Mouse (Mus musculus) heart, embryonic 14.5 days (tissue): ENCODE measurements around the gene Trappc3. TPM values are rescaled to one million over a fixed set of nuclear protein-coding genes. Genes with fewer than 3 reads are reported as not detected.

Experiments
- polyA plus RNA-seq: library from polyadenylated mRNA; unstranded; fragments of >200 nt; fragmentation: Nextera tagmentation; extraction: Ambion mirVana; gene quantifications from 2 replicates; pipeline ENCODE4 v1.2.1, GENCODE M21; 2014

Gene Trappc3
- polyA plus RNA-seq, 1 experiment from 2014 or later: 17.8 TPM

Other genes starting within 250 kb of the Trappc3 start
- gene Csf3r, start 237.8 kb upstream of the Trappc3 start, polyA plus RNA-seq: 1.1 and 1.5 TPM in 2 replicates
- 132 and 151 TPM in 2 replicates for gene Mrps15, start 215.4 kb upstream of the Trappc3 start, polyA plus RNA-seq
- 4.6 and 6.4 TPM in 2 replicates for gene Oscp1, start 203.8 kb upstream of the Trappc3 start, polyA plus RNA-seq
- 45.4 and 49.1 TPM in 2 replicates for gene Lsm10, start 165.7 kb upstream of the Trappc3 start, polyA plus RNA-seq
- gene Stk40, start 158.4 kb upstream of the Trappc3 start, polyA plus RNA-seq: 13.1 and 17.8 TPM in 2 replicates
- 31.8 and 33.9 TPM in 2 replicates for gene Eva1b, start 114.6 kb upstream of the Trappc3 start, polyA plus RNA-seq
- gene Sh3d21, start 98.8 kb upstream of the Trappc3 start, polyA plus RNA-seq: 2.5 and 2.7 TPM in 2 replicates
- 132 and 148 TPM in 2 replicates for gene Thrap3, start 59.6 kb upstream of the Trappc3 start, polyA plus RNA-seq
- 41.8 and 46.8 TPM in 2 replicates for gene Map7d1, start 6.0 kb upstream of the Trappc3 start, polyA plus RNA-seq
- 3.8 and 4.8 TPM in 2 replicates for gene Col8a2, start 24.5 kb downstream of the Trappc3 start, polyA plus RNA-seq
- 23.7 and 25.1 TPM in 2 replicates for gene Adprhl2, start 59.4 kb downstream of the Trappc3 start, polyA plus RNA-seq
- 0.89 and 0.96 TPM in 2 replicates for gene Tekt2, start 63.4 kb downstream of the Trappc3 start, polyA plus RNA-seq
- gene Ago3, start 167.2 kb downstream of the Trappc3 start, polyA plus RNA-seq: 11.1 and 12.0 TPM in 2 replicates
- 4.2 and 4.8 TPM in 2 replicates for gene Ago1, start 206.3 kb downstream of the Trappc3 start, polyA plus RNA-seq